Mouse (Mus musculus): ENCODE measurements around the gene Actg2.

GRCm38 (mm10) chr6:83480019-83480655 is 55.9 kb downstream of the Actg2 start:
- TF ChIP-seq CTCF (conservative IDR thresholded peaks at IDR 0.05 in 1 of 2, IDR thresholded peaks at IDR 0.05 in 1 of 2; ENCODE audit: low read depth in 2 of 2, low read length in 2 of 2) = no peak
- TF ChIP-seq JUN (IDR thresholded peaks at IDR 0.05; ENCODE audit: insufficient read depth, low read depth, low read length) = no peak
- TF ChIP-seq CHD2 (IDR thresholded peaks at IDR 0.05; ENCODE audit: low read length) = no peak
- TF ChIP-seq POLR2A (IDR thresholded peaks at IDR 0.05; ENCODE audit: low read depth, low read length) = no peak
- TF ChIP-seq TCF12 (IDR thresholded peaks at IDR 0.05; ENCODE audit: low read depth, low read length) = no peak
- no peak for TF ChIP-seq POLR2AphosphoS2 (IDR thresholded peaks at IDR 0.05; ENCODE audit: low read depth, low read length)
- no peak for TF ChIP-seq EP300 (IDR thresholded peaks at IDR 0.05; ENCODE audit: low read length)
- TF ChIP-seq MYC (IDR thresholded peaks at IDR 0.05; ENCODE audit: low read depth, low read length) = no peak
- TF ChIP-seq MAZ (IDR thresholded peaks at IDR 0.05; ENCODE audit: low read depth, low read length) = no peak
- TF ChIP-seq MXI1 (IDR thresholded peaks at IDR 0.05; ENCODE audit: low read depth, low read length) = no peak

Measured in CH12.LX (cell line).